Mouse (Mus musculus) right cerebral cortex, postnatal 14 days (tissue): Measurements from ENCODE around the gene Pgam5.
A peak's percentile ranks its signal among the peaks of the same experiment; 100 is the strongest.

Source experiments
- DNase-seq: peaks from one replicate; pipeline ENCODE4 v3.0.0; 2022

Gene Pgam5

DNA sequence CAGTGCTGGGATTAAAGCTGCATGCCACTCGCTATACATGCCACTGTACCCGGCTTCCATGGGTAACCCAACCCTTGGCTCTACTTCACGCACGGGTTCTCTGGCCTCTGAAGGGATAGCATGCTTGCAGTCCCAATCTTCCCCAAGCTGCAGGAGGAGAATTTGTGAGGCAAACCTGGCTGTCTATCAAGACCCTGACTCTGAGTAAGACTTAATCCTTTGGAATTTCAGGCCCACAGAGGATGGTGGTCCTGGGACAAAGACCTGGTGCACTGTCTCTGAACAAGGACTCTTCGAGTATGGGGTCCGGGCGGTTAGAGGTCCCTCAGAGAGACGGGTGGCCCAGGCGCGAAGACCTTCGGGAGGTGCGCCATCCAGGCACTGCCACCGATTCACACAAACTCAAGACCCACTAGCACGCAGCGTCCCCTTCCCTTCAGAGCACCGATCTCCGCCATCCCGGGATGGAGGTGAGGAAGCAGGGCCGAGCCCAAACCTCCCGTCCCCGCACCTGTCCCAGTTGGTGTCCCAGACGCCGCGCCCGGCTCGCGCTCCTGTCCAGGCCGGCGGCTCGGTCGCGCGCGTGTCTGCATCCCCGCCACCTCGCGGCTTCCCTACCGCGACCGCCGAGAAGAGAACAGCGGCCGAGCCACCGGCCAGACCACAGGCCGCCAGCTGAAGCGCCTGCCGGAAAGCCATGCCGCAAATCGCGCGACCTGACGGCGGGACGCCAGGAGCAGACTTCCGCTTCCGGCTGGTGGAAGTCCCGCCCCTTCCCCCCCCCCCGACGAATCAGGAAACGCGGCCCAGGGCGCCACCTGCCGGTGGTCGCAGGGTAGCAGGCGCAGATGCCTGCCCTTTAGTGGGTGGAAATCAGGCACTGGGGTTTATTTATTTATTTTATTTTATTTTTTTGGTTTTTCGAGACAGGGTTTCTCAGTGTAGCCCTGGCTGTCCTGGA, at the start of gene Pgam5:
Gene Pgam5 (minus strand): TSS at position 773 of the 961 bp plus-strand sequence.
- DNase-seq = peak; percentile 96

DNA sequence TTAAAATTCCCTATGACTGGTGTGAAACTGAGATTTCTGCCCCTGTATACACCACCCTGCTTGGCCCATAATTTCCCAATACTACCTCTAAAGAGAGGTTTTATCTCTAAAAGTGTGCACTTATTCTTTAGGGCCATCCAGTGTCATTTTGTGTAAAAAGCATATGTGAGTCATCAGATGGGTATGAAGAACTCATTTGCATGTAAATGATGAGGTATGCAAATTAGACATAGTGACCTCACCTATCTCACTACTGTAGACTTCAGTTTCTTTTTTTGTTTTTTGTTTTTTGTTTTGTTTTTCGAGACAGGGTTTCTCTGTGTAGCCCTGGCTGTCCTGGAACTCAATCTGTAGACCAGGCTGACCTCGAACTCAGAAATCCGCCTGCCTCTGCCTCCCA, 43.4 kb upstream of the Pgam5 start:
- no peak for DNase-seq

DNA sequence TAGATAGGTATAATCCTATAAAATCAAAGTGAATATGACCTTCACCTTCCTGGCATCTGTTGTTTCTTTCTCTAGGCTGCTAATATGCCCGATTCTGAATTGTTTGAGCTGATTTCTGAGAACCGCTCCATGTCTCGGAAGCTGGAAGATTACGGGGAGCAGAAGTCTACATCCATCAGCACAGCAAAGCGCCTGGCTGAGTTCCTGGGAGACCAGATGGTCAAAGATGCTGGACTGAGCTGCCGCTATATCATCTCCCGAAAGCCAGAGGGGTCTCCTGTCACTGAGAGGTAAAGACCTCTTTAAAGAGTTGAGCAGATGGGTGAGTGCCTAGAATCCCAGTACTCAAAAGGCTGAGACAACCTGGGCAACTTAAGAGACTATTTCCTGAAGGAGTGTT, 39.1 kb upstream of the Pgam5 start:
- DNase-seq = no peak

DNA sequence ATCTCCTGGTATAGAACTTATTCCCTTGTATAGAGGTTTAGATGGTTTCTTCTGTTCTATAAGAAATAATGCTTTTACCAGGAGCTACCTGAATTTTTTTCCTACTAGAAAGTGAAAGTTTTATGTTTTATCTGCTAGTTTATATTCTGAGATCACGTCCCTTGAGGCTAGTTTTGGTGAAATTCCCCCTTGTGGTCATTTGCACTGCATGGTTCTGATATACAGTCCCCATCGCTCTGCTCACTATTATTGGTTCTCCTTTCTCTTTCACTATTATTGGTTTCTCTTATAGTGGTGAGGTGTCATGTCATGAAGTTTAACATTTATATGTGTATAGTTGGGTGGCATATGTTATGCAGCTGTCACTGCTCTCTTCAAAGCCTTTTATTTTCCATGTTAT, 30.9 kb upstream of the Pgam5 start:
- DNase-seq = no peak

DNA sequence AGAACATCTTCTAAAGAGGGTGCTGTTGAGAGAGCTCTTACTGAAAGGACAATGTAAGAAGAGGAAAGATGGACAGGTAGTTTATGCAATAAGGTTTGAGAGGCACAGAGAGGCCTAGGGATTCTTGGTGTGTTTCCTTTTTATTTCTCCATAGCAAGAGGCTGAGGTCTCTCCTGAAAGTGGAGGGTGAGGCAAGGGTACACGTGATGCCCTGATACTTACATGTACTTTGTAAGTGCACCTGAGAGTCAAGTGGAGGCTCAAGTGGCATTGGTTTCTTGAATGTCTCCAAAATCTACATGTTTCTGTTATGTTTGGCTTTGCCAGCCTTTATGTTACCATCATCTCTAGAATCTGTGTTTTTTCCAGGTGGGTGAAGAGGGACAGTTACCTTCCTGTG, 26.9 kb upstream of the Pgam5 start:
- DNase-seq = no peak

DNA sequence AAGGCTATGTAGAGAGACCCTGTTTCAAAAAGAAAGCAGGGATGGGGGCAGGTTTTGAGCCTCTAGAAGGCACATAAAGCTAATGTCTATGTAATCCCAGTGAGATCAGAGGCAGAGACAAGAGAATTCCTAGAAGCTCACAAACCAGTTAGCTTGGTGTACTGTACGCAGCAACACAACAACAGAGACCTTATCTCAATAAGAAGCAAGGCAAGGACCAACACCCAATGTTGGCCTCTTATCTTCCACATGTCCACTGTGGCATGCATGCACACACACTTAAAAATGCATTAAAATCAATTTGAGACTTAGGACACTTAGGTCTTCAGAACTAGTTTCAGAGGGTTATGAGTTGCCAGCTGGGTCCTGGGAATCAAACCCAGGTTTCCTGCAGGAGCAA, 21.9 kb upstream of the Pgam5 start:
- no peak for DNase-seq

DNA sequence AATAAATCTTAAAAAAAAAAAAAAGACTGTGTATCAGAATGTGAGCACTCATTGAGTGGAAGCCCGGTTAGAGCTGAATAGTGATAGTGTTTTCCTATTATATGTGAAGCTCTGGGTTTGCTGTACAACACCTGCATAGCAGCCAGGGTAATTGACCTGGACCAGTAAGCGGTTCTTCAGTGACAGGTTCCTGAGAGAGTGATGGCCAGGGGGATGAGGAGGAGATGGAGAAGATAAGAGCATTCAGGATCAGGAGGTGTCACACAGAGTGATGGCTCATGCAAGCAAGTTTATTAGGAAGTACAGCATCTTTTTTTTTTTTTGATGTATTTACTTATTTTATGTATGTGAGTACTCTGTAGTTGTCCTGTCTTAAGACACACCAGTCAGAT, 17.4 kb upstream of the Pgam5 start:
- DNase-seq = no peak

DNA sequence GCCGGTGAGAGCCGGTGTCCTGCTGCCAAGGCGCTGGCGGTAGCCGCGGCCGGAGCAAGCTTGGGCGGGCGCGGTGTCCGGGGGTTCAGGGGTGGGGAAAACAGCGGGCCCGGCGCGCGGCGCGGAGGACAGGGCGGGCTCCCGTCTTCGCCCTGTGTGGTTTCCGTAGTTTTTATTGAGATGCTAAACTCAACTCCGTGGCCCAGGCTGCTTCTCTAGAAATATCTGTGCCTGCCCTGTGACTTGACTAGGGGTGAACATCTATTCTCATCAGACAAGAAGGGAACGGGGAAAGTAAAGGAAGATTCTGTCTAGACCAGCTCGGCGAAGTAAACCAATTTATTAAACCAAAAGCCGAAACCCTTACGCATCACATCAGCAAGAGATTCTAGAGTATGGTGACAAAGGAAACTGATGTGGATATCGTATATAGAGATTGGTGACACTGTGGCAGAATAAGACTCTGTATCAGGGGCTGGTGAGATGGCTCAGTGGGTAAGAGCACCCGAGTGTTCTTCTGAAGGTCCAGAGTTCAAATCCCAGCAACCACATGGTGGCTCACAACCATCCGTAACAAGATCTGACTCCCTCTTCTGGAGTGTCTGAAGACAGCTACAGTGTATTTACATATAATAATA, 16.9 kb upstream of the Pgam5 start:
- no peak for DNase-seq

DNA sequence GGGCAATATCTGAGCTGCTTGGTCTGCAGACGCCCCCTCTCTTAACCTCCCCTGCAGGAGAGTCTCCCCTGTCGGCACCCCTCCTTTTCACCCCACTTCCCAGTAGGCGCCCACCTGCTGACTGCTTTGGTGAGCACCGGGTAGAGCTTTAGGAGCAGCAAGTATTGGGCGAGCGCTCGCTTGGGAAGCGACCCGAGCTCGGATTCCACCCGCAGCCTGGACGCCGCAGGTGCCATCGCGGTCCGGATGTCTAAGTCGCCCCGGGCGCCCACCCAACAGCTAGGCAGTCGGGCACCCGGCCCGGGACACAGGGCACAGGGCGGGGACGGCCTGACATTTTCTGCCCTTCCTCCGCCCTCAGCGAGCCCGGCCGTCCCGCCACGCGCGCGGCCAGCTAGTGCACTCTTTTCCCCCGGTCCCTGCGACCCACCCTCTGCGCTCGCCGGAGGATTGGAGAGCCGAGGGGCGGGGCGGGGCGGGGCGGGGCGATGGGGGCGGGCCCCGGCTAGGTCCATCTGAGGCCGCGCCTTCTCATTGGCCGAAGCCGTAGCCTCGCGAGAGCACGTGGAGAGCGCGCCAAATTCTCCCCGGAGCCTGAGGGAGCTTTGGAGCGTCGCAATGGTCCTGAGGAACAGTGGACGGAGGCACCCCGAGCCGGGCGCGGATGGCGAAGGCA, 16.2 kb upstream of the Pgam5 start, which contains the start of the genes Pxmp2 and Pole:
Gene Pxmp2 (minus strand): TSS at position 417 of the 676 bp plus-strand sequence.
Gene Pole (plus strand): TSS at position 537 of the 676 bp plus-strand sequence.
- peak; percentile 89 for DNase-seq

DNA sequence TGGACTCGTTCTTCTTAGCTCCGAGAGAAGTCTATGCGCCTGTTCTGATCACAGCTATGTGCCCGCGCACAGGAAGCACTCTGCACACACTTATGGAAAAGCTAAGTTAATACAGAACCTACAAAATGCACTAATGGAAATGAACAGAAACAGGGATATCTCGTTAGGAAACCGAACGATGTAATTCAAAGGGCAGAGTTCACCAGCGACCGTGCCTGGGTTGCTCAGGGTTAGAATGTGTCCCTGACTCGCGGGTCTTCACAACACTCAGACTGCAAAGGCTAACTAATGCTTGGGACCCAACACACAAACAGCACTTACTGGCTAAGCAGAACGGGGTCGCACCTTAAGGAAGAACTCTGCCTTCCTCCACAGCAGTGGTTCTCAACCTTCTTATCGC, 15.4 kb upstream of the Pgam5 start:
- no peak for DNase-seq

DNA sequence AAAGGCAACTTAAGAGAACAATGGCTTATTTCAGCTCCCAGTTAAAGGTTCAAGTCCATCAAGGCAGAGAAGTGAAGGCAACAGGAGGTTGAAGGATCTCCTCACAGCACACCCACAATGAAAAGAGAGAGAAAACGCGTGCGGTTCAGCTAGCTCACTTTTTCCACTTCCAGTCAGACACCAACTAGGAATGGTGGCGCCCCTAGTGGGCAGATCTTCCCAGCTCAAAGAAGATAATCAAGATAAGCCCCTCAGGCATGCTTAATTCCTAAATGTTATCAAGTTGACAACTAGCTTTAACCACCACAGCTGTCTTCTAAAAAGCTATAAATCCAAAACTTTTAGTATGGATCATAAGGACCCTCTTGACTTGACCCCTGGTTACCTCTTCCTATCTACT, 14.8 kb upstream of the Pgam5 start:
- peak; percentile 58 for DNase-seq

DNA sequence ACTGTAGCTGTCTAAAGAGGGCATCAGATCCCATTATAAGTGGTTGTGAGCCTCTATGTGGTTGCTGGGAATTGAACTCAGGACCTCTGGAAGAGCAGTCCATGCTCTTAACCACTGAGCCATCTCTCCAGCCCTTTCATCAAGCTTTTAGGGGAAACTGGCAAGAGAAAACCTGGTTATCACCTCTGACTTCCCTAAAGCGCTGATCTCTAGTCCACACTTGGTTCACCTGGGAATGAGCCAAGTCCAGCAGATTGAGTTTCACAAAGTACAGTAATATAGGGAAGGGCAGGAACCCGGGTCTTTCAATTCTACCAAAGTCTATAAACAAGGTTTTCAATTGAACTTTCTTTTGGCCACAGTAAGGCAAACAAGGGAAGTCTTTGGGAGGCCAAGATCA, 12.3 kb upstream of the Pgam5 start:
- no peak for DNase-seq

DNA sequence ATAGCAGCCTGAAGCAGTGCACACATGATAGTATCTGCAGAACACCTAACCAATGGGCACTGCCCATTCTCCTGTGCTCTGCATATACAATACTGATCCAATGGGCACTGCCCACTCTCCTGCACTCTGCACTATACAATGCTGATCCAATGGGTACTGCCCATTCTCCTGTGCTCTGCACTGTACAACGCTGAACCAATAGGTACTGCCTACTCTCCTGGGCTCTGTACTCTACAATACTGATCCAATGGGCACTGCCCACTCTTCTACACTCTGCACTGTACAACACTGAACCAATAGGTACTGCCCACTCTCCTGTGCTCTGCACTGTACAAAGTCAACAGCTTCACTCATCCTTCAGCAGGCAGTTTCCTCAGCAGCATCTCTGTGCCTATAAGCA, 7.2 kb upstream of the Pgam5 start:
- DNase-seq = no peak

DNA sequence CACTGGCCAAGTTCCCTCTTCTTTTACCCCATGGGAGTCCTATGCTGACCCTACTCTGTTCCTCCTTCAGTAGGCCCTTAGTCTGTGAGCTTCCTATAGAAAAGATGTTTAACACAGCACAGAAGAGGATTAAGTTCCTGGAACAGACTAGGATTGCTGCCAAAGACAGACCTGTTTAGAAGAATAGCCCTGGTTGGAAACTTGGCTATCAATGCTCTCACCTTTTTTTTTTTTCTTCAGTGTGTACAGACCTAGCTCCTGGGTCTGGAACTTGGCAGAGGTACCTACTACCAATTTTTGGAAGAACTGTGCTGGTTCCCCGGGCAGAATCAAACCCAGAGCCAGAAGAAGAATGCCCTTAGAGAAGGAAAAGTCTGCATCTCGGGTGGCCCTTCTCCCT, 6.7 kb upstream of the Pgam5 start:
- DNase-seq = no peak

DNA sequence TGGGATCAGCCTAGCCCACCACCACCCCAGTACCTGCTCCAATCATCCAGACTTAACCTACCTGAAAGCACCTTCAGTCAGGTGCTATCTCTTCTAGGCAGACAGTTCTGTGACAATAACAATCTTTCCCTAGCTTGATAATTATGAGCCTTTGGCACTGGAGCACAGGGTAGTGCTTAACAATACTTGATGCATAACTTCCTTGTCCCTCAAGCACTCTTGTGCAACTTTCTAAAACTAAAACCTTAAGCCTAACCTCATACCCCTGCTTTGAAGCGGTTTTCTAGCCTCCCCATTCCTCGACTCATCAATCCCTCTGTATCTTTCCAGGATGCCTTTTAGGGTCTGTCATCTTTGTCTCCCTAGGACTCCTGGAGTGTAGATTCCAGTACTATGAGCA, 5.1 kb upstream of the Pgam5 start:
- no peak for DNase-seq

DNA sequence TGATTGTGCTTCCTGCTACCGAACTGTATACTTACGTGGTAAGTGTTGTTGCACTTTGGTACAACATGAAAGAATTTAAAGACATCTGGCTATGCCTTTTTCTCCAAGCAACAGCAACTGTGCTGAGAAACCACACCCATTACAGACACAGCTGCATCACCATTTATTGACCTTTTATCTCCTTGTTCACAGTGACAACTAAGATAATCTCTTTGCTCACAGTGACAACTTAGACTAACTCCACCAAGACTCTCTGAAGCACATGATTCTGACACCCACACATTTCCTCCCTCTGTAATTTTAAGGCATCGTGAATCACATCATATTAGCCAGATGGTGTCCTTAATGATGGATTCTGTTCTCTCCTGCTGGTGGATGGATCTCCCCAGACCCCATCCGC, 4.4 kb upstream of the Pgam5 start:
- no peak for DNase-seq

DNA sequence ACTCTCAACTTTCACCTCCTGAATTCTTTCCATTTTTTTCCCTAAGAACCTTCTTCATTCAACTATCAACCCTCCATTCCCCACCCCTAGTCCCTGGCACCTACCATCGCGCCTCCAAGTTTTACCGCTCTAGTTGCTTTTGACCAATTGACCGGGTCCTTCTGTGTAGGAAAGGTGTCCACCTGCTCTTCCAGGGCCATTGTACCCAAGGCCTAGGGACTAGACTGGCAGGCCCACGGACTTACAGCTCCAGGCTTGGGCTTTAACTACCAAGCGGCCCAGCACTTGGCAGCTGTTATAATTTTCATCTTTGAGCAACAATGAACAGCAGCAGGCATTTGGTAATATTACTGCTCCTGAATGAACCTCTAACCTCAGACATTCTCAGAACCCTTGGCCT, 529 bp upstream of the Pgam5 start:
- DNase-seq = no peak

DNA sequence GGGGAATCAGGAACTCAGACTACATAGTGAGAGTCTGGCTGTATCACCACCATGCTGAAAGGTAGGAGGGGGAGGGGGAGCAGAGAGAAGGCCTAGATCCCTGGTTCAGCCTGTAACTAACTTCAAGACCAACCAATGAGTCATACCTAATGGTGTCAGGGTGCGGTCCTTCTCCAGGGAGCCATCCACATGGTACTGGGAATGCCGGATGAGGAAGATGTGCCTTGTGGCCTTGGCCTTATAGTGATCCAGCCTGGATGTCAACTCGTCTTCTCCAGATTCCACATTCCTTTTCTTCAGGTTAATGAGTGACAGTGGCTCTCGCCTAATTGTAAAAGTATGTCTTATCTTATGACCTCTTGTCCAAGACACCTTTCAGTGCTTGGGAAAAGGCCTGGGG, 2.8 kb downstream of the Pgam5 start:
- DNase-seq = no peak

DNA sequence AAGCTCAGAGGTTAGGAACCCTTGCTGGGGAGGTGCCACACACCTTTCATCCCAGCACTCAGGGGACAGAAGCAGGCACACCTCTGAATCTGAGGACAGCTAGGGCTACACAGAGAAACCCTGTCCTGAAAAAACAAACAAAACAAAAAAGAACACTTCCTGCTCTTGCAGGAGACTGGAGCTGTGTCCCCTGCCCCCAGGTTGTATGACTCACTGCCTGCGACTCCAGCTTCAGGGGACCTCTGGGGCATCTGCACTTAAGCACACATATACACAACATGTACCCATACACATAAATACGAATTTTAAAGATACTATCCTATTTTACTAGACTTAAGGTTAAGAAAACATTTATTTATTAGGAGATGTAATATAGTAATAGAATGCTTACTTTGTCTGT, 25.6 kb downstream of the Pgam5 start:
- DNase-seq = no peak

DNA sequence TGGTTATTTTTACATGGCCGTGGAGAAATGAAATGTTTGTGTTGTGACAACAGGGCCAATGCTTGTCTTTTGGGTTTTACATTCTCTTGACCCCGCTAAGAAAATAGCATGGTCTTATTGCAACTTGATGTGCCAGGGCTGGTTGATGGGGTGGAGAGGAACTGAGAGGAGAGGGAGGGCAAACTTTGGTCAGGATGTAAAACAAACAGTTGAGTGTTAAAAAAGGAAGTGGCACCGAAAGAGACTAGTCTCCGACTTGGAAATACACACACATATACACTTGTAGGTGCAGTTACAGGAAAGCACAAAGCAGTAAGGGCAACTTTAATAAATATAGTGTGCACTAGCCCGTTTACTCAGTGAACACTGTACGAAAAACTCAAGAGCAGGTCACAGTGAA, 37.4 kb downstream of the Pgam5 start:
- no peak for DNase-seq

DNA sequence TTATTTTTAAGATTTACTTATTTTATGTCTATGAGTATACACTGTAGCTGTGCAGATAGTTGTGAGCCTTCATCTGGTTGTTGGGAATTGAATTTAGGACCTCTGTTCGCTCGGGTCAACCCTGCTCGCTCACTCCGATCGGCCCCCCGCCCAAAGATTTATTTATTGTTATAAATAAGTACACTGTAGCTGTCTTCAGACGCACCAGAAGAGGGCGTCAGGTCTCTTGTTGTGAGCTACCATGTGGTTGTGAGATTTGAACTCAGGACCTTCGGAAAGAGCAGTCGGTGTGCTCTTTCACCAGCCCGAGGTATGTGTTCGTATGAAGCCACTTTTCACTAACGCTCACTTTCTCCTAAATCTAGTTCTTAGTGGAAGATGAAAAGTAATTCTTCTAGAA, 38.1 kb downstream of the Pgam5 start:
- DNase-seq = peak; percentile 8

DNA sequence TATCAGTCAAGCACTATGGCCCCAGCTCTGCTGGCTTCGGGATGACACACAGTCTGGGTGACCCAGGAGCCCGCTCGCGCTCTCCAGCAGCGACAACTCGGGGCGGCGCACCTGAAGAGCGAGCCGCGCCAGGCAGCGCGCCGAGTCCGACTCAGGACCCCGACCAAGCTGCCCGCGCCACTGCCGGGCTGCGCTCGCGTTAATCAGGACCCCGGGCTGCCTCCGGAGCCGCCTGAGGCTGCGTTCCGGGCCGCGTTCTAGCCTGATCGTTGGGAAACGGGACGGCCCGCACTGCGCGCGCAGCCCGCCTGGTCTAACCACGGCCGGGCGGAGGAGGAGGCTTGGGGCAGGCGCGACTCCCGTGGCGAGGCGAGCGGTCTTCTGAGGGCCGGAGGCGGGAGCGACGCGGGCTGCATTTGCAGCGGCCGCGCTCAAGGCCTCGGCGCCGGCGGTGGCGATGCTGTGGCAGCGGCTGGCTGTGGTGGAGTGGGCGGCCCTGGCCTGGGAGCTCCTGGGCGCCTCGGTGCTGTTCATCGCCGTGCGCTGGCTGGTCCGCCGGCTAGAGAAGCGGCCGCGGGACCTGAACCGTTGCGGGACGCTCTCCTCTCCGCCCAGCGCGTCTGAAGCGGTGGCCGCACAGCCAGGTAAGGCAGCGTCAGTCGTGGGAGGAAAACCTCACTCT, 38.8 kb downstream of the Pgam5 start, which contains the start of gene Ankle2:
Gene Ankle2 (plus strand): TSS at position 225 of the 682 bp plus-strand sequence.
- peak; percentile 92 for DNase-seq

DNA sequence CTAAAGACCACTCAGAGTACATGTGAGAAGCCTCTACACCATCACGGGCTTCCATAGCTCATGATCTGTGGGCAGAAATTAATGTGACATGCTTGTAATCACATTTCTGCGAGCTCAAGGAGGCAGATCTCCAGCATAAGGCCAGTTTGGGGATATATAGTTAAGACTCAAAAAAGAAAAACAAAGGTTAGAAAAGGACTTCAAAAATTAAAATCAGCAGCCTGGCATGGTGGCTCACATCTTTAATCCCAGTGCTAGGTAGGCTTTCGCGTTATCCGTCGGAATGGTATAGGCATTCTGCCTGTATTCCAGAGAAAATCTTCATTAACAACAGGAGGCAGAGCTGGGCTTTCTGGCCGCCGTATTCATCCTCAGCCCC, 39.3 kb downstream of the Pgam5 start:
- DNase-seq = no peak
